Mouse (Mus musculus) hindbrain, embryonic 10.5 days (tissue): ENCODE data around the gene Ms4a7. TPM values are rescaled to one million over a fixed set of nuclear protein-coding genes. Genes with fewer than 3 reads are reported as not detected.

Experiments used
- DNase-seq: peaks from one replicate; pipeline ENCODE4 v3.0.0-alpha.2; 2017; ENCODE audit warnings: low spot score
- H3K27ac ChIP-seq: fragments of 300-500 bp; sonication (generic); 2 replicates; pipeline ENCODE4 v1.5.1; 2016; ENCODE audit warnings: mild to moderate bottlenecking, moderate library complexity
- H3K27me3 ChIP-seq: fragments of 300-500 bp; sonication (generic); 2 replicates; pipeline ENCODE4 v1.6.1; 2016; ENCODE audit warnings: mild to moderate bottlenecking; ENCODE audit not compliant: poor library complexity, insufficient read depth, severe bottlenecking
- H3K36me3 ChIP-seq: fragments of 300-500 bp; sonication (generic); 2 replicates; pipeline ENCODE4 v1.6.1; 2016; ENCODE audit warnings: mild to moderate bottlenecking, moderate library complexity
- H3K4me1 ChIP-seq: fragments of 300-500 bp; sonication (generic); replicated peaks from 2 replicates; pipeline ENCODE4 v1.6.1; 2016; ENCODE audit warnings: mild to moderate bottlenecking
- H3K4me3 ChIP-seq: fragments of 300-500 bp; sonication (generic); 2 replicates; pipeline ENCODE4 v1.5.1; 2016; ENCODE audit warnings: mild to moderate bottlenecking, moderate library complexity
- H3K9me3 ChIP-seq: fragments of 300-500 bp; sonication (generic); 2 replicates; pipeline ENCODE4 v1.6.1; 2016; ENCODE audit warnings: mild to moderate bottlenecking, moderate library complexity
- WGBS: fragments of 180-500 bp; shearing (Covaris S2); methylation state at CpG from one replicate; pipeline ENCODE4 v1.1.7; 2016; 5-methylcytosine and 5-hydroxymethylcytosine counted together
- polyA plus RNA-seq: library from polyadenylated mRNA; unstranded; fragments of >200 nt; fragmentation: Nextera tagmentation; extraction: Ambion mirVana; gene quantifications from 2 replicates; pipeline ENCODE4 v1.2.1, GENCODE M21; 2016

Ms4a7 gene
- polyA plus RNA-seq = 0.59 TPM in 1 of 2 replicates, not detected in the other

DNA sequence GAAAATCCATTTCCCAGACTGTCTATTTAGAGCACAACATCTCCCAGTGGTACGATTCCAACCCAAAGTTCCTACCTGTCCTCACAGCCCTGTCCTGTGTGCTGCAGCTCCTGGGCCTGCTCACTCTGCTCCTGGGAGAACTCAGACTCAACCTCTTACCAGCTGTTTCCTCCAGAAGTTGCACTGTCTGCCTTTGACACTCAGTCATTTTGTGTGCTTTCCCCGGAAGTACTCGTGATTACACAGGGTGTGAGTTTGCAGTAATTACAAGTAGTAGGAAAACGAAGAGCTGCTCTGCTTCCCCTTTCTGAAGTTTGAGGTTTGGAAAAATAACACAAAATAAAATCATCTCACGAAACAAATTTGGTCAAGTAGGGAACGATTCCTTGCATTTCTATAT lies at the start of gene Ms4a7:
Gene Ms4a7, minus strand, starts transcription at position 215 of the 400 bp plus-strand sequence.
- Histone ChIP-seq H3K27ac (no peak within 1 kb of the TSS), H3K4me3 (no peak within 1 kb of the TSS), H3K4me1 (no peaks in the 10 kb centered on the region), H3K36me3 (no peaks in the 10 kb centered on the region), H3K27me3 (no peaks in the 10 kb centered on the region), H3K9me3 (no peaks in the 10 kb centered on the region)
- no peak for DNase-seq
- 88% methylated on average over 6 of the region's 6 CpGs for WGBS

DNA sequence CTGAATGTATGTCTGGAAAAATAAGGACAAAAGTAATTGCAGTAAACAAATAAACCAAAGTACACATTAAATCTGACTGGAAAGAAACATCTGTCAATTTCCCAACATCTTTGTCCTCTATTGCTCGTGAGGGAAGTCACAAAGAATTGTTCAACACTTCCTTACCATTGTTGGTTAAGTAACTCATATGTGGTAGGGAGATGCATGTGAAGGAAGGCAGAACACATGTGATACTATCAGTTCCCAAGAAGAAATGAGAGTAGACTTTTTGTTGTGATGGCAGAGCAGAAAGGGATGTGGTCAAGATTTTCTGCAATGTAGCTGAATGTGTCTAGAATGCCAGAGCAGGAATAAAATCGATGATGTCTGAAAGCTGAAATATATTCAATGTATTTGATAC lies 40.5 kb upstream of the Ms4a7 start:
- WGBS = 84% methylated on average over 2 of the region's 2 CpGs
- H3K9me3 ChIP-seq = no peaks in the 10 kb centered on the region

DNA sequence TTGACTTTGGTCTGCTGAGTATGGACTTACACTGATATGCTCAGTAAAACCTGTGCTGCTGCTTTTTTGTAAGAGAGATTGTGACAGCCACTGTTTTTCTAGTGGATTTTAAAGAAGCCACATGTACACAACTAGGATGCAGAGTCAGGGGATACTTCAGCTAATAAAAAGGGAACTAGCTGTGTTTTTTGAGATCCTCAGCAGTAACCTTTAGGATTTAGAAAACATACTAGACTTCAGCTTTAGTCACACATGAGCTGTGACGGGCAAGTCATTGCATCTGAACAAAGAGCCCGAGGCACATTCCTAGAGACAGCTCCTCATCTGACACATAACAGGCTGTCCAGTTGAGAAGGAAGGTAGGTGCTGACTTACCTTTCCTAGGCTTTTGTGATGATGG lies 39.3 kb upstream of the Ms4a7 start, which contains the start of gene Ms4a4a:
Gene Ms4a4a, plus strand, starts transcription at position 251 of the 400 bp plus-strand sequence.
- H3K4me3 ChIP-seq = no peak within 1 kb of the TSS
- no peaks in the 10 kb centered on the region for H3K9me3 ChIP-seq
- H3K27me3 ChIP-seq = no peaks in the 10 kb centered on the region
- H3K36me3 ChIP-seq = no peaks in the 10 kb centered on the region
- DNase-seq = no peak
- WGBS = 85% methylated on average over 2 of the region's 2 CpGs
- H3K27ac ChIP-seq = no peak within 1 kb of the TSS
- no peaks in the 10 kb centered on the region for H3K4me1 ChIP-seq

More for the DNA sequence above, 40.5 kb upstream of the Ms4a7 start:
- H3K4me3 ChIP-seq = no peak overlapping the region
- H3K36me3 ChIP-seq = no peaks in the 10 kb centered on the region
- H3K27ac ChIP-seq = no peak overlapping the region
- DNase-seq = no peak
- H3K4me1 ChIP-seq = no peaks in the 10 kb centered on the region
- H3K27me3 ChIP-seq = no peaks in the 10 kb centered on the region

DNA sequence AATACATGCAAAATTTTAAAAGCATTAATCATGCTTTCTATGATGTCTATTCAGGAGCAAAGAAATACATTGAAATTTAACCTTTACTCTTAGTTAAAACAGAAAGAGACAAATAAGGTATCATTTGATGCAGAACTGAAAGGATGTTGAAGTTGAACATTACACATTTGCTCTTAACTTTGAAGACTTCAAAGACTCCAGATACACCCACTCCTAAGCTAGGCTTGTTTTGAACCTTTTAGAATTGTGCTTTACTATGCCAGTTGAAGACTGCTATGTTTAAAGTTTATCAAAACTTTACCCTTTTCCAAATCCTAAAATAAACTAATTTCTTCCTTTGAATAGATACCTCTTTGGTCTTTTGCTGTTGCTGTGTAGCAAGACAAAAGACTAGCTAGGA lies 35.2 kb upstream of the Ms4a7 start:
- Histone ChIP-seq H3K36me3 (no peaks in the 10 kb centered on the region), H3K4me3 (no peak overlapping the region), H3K27me3 (no peaks in the 10 kb centered on the region), H3K27ac (no peak overlapping the region), H3K4me1 (no peaks in the 10 kb centered on the region), H3K9me3 (no peaks in the 10 kb centered on the region)
- DNase-seq = no peak

DNA sequence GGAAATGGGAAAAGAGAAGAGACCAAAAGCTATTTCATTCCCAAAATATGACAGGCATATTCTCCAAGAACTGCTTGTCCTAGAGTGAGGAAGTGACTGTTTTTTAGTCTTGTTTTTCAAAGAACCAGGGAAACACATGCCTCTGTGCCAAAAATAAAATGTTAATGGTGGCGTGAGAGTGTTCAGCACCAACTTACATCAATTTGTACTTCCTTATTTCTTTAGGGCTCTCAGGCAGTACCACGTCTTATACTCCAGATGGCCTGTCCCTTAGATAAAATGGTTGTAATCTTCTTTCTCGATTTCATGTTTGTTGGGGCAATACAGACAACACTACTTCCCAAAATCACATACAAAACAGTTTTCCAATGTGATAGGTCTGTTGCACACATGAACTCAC lies 32.4 kb upstream of the Ms4a7 start:
- Histone ChIP-seq H3K4me3 (no peak overlapping the region), H3K27me3 (no peaks in the 10 kb centered on the region), H3K36me3 (no peaks in the 10 kb centered on the region), H3K9me3 (no peaks in the 10 kb centered on the region), H3K27ac (no peak overlapping the region), H3K4me1 (no peaks in the 10 kb centered on the region)
- DNase-seq = no peak
- 78% methylated on average over 3 of the region's 3 CpGs for WGBS

DNA sequence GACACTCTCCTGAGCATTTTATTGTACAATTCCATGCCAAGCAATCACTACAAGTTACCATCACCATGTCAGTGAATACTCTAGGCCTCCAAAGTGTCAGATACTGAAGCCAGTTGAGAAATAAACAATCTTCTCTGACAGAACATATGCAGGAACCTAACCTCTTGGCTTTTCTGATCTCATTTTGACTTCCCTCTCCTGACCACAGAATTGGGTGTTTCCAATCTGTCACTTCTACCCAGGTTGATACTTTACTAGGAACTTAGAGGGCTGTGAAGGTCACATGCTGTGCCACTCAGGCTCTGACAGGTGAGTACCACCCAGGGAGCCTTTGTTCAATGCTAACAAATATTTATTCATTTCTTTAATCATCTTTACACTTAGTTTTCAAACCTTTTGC lies 26.1 kb upstream of the Ms4a7 start:
- no peak for DNase-seq
- H3K4me3 ChIP-seq = no peak overlapping the region

DNA sequence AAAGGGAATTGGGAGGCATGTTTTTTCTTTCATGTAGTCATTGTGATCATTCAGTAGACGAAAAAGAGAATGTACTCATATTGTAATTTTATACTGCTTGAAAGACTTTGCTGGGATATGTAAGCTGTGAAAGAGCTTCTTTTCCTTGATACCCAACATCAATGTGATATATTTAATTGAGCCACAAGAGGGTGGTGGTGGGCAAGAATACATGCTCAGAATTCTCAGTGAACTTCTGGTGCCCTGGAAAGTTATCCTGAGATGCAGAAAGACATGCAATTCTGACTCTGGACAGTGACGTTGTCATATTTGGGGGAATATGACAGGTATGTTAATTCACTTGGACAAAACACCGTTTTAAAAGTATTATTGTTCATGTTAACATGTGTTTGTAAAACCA lies 24.2 kb upstream of the Ms4a7 start:
- Histone ChIP-seq H3K27ac (no peak overlapping the region), H3K4me3 (no peak overlapping the region), H3K9me3 (no peaks in the 10 kb centered on the region), H3K36me3 (no peaks in the 10 kb centered on the region), H3K27me3 (no peaks in the 10 kb centered on the region), H3K4me1 (no peaks in the 10 kb centered on the region)
- DNase-seq = no peak
- WGBS = 65% methylated on average over 3 of the region's 3 CpGs

More for the DNA sequence above, 26.1 kb upstream of the Ms4a7 start:
- Histone ChIP-seq H3K27ac (no peak overlapping the region), H3K4me1 (no peaks in the 10 kb centered on the region), H3K9me3 (no peaks in the 10 kb centered on the region), H3K36me3 (no peaks in the 10 kb centered on the region), H3K27me3 (no peaks in the 10 kb centered on the region)

DNA sequence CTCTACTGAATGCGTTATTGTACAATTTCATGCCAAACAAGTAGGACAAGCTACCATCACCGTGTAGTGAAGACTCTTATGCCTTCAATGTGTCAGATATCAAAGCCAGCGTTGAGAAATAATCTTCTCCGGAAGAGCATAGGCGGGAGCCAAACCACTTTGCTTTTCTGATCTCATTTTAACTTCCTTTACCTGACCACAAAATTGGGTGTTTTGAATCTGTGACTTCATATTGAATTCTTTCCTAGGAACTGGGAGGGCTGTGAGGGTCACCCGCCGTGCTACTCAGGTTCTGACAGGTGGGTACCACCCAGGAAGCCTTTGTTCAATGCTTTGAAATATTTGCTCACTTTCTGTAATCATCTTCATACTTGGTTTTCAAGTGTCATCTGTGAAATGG lies 19.8 kb upstream of the Ms4a7 start:
- H3K36me3 ChIP-seq = no peaks in the 10 kb centered on the region
- no peak overlapping the region for H3K4me3 ChIP-seq
- H3K4me1 ChIP-seq = no peaks in the 10 kb centered on the region
- H3K27ac ChIP-seq = no peak overlapping the region
- WGBS = 89% methylated on average over 7 of the region's 7 CpGs
- H3K27me3 ChIP-seq = no peaks in the 10 kb centered on the region
- H3K9me3 ChIP-seq = no peaks in the 10 kb centered on the region
- no peak for DNase-seq

DNA sequence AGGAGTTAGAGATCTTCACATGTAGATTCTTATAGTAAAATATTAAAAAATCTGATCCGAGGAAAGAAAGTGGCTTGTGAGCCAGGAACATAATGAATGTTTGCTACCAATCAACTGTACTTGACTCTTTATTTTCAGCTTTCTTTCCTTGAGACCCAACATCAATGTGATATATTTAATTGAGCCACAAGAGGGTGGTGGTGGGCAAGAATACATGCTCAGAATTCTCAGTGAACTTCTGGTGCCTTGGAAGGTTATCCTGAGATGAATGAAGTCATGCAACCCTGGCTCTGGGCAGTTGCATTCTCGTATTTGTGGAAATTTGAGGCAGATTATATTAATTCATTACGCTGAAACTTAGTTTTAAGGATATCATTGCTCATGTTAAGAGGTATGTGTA lies 15.9 kb upstream of the Ms4a7 start:
- H3K4me3 ChIP-seq = no peak overlapping the region
- no peaks in the 10 kb centered on the region for H3K27me3 ChIP-seq
- no peaks in the 10 kb centered on the region for H3K9me3 ChIP-seq
- H3K36me3 ChIP-seq = no peaks in the 10 kb centered on the region
- no peak overlapping the region for H3K27ac ChIP-seq
- no peak for DNase-seq
- H3K4me1 ChIP-seq = no peaks in the 10 kb centered on the region
- 70% methylated on average over 3 of the region's 3 CpGs for WGBS

DNA sequence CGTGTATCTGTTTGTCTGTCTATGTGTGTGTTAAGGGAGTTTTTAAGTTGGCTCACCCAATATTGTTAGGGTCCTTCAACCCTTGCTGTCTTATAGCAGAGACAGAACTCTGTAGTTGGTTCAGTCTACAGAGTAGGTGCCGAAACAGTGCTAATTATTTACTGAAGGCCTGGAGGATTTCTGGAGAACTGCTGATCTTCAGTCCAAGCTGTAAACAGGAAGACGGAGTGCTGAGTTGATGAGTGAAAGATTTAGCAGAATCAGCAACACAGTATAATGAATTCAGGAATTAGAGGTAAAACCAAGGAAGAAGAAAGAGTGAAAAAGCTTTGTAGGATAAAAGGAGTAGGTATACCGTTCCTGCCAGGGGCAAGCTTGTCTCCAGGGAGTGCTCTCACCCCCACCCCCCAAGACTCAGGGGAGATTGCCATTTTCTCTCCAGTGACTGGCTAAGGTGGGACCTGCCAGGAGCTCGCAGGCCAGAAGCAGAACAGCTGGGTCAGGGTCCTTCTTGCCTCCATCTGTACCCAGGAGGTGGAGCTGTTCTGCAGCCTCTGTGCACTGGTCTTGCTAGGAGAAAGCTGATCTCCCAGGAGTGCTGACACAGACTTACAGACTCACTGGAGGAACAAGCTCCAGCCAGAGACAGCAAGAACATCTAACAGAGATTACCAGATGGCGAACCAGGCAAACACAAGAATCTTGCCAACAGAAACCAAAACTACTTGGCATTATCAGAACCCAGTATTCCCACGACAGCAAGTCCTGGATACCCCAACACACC lies 13.9 kb upstream of the Ms4a7 start:
- Histone ChIP-seq H3K27me3 (no peaks in the 10 kb centered on the region), H3K36me3 (no peaks in the 10 kb centered on the region), H3K4me1 (no peaks in the 10 kb centered on the region), H3K9me3 (no peaks in the 10 kb centered on the region), H3K4me3 (no peak overlapping the region), H3K27ac (no peak overlapping the region)
- WGBS = 65% methylated on average over 7 of the region's 7 CpGs
- DNase-seq = peak; percentile 20

DNA sequence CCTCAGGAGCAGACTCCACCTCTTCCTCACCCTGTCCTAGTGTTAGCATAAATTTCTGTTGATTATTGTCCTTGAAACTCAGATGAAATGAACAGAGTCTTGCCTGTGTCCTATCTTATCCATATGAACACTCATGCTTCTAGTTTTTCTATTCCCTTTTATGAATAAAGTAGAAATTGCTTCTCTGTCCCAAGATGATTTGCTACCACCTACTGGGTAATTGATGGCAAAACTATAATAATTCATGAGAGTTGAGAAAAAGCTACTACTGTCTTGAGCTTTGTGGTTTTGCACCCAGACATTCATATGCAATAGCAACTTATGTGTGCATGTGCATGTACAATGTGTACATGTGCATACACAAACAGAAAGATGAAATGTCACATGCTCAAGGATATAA lies 8.0 kb upstream of the Ms4a7 start:
- Histone ChIP-seq H3K4me1 (no peaks in the 10 kb centered on the region), H3K36me3 (no peaks in the 10 kb centered on the region), H3K4me3 (no peak overlapping the region), H3K27me3 (no peaks in the 10 kb centered on the region), H3K27ac (no peak overlapping the region), H3K9me3 (no peaks in the 10 kb centered on the region)
- no peak for DNase-seq

DNA sequence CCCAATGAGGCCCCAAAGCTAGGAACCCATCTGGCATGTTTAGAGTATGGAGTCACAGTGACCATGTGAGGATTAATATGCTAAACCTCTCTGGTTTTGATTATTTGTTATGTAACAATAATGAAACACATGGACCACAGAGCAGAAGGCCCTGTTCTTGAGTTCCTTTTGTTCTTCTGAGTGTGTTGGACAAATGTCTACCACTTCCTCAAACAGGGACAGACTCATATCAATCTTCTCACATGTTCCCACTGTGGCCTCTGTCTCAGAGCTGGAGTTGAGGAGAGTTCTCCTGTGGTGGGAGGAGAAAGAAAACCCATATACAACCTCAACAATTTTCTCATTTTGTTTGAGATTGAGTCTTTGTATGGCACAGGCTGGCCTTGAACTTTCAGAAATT lies 7.2 kb upstream of the Ms4a7 start:
- Histone ChIP-seq H3K36me3 (no peaks in the 10 kb centered on the region), H3K27ac (no peak overlapping the region), H3K27me3 (no peaks in the 10 kb centered on the region), H3K9me3 (no peaks in the 10 kb centered on the region), H3K4me1 (no peaks in the 10 kb centered on the region), H3K4me3 (no peak overlapping the region)
- no peak for DNase-seq

DNA sequence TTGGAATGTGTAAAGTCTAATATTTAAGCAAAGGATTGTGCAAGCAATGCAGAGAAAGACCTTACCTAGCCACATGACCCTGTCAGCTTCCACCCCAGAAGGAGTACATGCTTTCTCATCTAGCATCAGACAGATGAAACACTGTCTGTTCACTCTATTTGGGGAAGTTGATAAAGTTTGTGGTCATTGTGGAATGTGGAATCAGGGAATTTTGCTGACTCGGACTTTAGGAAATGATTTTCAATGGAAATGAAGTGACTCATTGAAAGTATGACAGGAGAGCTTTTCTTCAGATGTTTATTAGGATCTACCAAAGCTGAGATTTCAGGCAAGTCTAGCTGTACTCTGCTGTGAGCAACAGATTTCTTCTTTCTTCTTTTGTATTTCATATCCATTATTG lies 14.8 kb downstream of the Ms4a7 start:
- no peak overlapping the region for H3K27ac ChIP-seq
- H3K4me3 ChIP-seq = no peak overlapping the region
- H3K36me3 ChIP-seq = no peaks in the 10 kb centered on the region
- H3K4me1 ChIP-seq = 0 out of 2 replicates have a peak, but pooled peaks cover 2% of the 10 kb centered on the region
- 79% methylated on average over 1 of the region's 1 CpGs for WGBS
- H3K27me3 ChIP-seq = no peaks in the 10 kb centered on the region
- no peaks in the 10 kb centered on the region for H3K9me3 ChIP-seq
- no peak for DNase-seq

DNA sequence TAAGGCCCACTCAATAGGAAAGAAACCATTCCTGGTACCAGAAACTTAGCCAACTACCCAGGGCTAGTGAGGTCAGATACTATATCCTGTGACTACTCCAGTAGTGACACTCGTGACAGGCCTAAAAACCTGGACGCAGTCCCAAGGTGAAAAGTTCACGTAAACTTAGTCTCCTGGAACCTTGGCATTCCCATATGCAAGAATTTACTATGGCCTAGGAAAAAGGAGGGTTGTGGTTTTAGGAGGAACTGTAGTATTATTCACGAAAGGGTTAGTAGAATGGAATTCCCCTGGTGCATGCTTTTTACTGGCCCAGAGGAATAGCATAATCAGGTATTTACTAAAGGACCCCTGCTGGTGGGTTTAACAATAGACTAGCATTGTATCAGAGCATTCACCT lies 19.2 kb downstream of the Ms4a7 start:
- Histone ChIP-seq H3K27ac (no peak overlapping the region), H3K27me3 (no peaks in the 10 kb centered on the region), H3K9me3 (no peaks in the 10 kb centered on the region), H3K4me1 (no peaks in the 10 kb centered on the region), H3K36me3 (no peaks in the 10 kb centered on the region), H3K4me3 (no peak overlapping the region)
- 87% methylated on average over 4 of the region's 4 CpGs for WGBS
- no peak for DNase-seq
